Mouse (Mus musculus): Measurements from ENCODE around the gene Igf1r.

GRCm38 (mm10) chr7:68133679-68134078, 181.1 kb downstream of the Igf1r start:
- TF ChIP-seq CTCF (IDR thresholded peaks at IDR 0.05) (no peak), EP300 (IDR thresholded peaks at IDR 0.05) (no peak)
